Mouse (Mus musculus) 416B (cell line): ENCODE results near the gene Gm49486.

Source experiments
- DNase-seq: peaks from one replicate; pipeline ENCODE4 v3.0.0; 2011; ENCODE audit warnings: low read depth

Gene Gm49486

GRCm38 (mm10) chr15:79270317-79271123 lies 41.3 kb downstream of the Gm49486 start:
- peak; percentile 89 for DNase-seq

GRCm38 (mm10) chr15:79271124-79271746 lies 42.0 kb downstream of the Gm49486 start:
- peak; percentile 71 for DNase-seq

GRCm38 (mm10) chr15:79273020-79273419 lies 43.8 kb downstream of the Gm49486 start:
- DNase-seq: no peak

DNA sequence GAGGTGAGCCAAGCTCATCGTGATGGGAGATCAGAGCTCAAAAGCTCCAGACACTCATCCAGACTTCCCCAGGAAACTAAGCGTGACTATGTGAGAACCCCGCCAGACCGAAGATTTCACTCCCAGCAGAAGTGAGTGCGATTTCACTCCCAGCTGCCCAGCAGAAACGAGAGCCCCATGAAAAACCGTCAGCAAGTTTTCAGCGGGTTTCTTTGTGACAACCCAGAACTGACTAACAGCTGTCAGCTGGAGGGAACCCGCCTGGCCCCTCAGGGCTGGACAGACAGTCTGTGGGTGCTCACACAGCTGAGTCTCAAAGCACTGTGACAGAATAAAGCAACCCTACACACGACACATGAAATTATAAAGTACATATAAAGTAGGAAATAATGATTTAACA lies 48.5 kb downstream of the Gm49486 start:
- DNase-seq: peak; percentile 7

GRCm38 (mm10) chr15:79280209-79280608 lies 51.0 kb downstream of the Gm49486 start:
- DNase-seq: peak; percentile 64

GRCm38 (mm10) chr15:79280850-79281249 lies 51.7 kb downstream of the Gm49486 start:
- peak; percentile 52 for DNase-seq

GRCm38 (mm10) chr15:79281389-79281788 lies 52.2 kb downstream of the Gm49486 start:
- DNase-seq: peak; percentile 75

GRCm38 (mm10) chr15:79282434-79282833 lies 53.2 kb downstream of the Gm49486 start:
- DNase-seq: no peak

GRCm38 (mm10) chr15:79283371-79283770 lies 54.2 kb downstream of the Gm49486 start:
- no peak for DNase-seq

DNA sequence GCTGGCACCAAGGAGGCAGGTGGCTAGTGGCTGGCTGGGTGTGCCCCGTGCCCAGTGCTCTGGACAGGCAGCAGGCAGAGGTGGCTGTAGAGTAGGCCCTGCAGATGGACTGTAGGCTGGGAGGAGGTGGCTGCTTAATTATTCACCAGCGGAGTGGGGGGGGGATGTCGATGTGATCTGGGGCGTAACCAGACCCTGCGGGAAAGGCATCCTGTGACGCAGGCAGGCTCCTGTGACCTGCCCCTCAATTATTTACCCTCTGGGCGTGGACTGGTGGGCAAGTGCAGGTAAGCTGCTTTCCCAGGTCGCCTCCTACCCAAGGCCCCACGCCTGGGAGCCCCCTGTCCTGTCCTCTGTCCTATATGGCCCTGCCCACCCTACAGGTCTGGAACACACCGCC lies 56.2 kb downstream of the Gm49486 start, which contains the start of gene Baiap2l2:
Gene Baiap2l2, minus strand, starts transcription at position 139 of the 400 bp plus-strand sequence.
- DNase-seq: no peak

GRCm38 (mm10) chr15:79286141-79286540 lies 57.0 kb downstream of the Gm49486 start:
- no peak for DNase-seq

DNA sequence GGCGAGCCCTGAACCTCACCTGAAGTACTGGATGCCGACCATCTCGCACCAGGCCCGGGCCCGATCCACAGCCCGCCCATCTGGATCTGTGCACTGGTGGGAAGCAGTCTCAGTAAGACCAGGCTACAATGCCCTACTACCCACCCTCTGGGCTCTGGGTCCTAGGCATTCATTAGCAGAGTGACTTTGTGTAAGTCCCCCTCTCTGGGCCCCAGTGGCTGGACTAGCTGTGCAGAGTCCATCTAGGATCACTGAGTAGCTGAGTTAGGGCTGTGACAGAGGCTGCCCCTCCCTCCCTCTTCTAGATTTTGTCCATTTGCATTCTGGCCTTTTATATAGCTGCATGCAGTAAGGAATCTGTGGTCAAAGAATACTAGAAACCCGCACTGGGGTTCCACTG lies 57.9 kb downstream of the Gm49486 start:
- DNase-seq: no peak

DNA sequence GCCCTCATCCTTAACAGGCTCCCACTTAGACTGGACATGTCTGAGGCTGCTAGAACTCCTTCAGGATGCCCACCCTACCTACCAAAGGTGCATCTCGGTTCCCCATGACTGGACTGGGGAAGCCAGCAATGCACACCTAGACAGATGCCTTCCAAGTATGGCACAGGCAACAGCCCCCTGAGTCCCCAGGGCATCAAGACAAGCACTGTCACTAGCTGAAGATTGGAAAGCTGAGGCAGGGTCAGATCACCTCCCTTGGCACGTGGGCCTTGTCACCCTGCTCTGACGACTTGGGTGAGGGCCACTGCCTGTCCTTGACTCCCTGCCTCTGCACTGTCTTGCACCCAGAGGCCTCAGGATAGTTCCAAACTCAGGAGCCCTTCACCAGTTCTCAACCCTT lies 59.2 kb downstream of the Gm49486 start:
- no peak for DNase-seq

- DNase-seq: no peak
These were observed 60.2 kb downstream of the Gm49486 start for GRCm38 (mm10) chr15:79289441-79289840.

DNA sequence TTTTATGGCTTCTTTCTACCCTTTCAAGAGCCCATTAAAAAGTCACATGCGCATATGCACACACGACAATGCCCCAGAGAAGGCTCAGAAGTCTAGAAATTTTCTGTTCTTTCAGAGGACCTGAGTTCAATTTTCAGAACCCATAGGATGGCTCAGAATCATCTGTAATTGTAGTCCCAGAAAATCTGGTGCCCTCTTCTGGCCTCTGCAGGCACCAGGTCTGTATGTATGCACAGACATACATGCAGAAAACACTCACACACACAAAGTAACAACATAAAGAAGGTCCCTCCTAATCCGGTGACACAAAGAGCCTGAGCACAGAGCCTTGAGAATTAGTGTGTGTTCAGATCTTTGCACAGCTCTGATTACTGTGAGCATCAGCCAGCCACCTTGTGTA lies 61.1 kb downstream of the Gm49486 start:
- no peak for DNase-seq

DNA sequence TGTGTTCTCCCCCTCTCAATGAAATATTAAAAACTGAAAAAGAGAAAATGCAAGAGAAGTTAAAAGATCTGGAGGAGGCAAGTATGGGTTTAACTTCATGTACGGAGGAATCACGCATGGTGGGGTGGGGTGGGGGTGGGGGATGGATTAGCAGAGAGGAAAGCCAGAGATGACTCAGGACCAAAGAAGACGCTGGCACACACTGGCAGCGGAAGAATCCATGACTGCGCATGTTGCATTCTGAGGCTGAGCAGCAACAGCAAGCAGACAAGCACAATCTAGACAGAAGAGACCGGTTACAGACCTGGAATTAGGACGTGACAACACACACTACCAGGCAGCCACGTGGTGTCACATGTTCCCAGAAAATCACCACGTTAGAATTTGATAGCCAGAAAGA lies 63.6 kb downstream of the Gm49486 start:
- no peak for DNase-seq

- no peak for DNase-seq
These were observed 69.4 kb downstream of the Gm49486 start for GRCm38 (mm10) chr15:79298553-79298952.

DNA sequence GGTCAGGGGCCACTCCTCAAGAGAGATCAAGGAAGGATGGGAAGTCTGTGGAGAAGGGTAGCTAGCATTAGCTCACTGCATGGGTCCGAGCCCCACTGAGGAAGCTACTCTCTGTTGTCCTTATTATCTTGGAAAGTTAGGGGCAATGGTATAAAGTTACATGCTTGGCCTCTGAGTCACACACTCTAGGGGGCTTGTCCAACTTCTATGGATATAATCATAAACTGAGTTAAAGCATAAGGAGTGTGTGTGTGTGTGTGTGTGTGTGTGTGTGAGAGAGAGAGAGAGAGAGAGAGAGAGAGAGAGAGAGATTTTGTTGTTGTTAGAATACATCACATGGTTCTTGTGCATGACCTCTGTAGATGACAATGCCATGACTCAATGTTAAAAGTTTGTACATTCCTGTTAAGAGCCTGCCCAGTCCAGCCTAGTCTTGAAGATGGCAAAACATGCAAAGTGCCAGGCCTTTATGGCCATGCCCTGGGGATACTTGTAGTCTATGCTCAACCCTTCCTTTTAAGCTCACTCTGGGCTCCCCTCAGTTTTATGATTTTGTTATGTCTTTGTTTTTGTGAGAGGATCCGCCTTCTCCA lies 70.5 kb downstream of the Gm49486 start:
- no peak for DNase-seq

DNA sequence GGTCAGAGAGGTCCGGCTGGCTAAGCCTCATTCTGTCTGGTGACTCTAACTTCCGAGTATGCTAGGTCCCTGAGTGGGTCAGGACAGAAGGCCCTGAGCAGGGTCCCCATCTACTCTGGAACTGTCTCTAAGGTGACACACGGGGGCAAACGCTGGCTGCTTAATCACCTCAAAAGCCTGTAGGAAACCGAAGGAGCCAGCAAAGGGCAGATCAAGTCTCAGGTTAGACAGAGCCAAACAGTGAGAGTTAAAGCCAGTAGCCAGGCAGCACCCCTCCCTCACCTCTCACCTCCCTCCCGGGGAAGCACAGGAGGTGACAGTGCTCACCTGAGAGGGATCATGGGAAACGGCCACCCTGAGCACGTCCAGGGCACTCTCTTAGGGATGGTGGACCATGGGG lies 74.5 kb downstream of the Gm49486 start:
- DNase-seq: no peak

DNA sequence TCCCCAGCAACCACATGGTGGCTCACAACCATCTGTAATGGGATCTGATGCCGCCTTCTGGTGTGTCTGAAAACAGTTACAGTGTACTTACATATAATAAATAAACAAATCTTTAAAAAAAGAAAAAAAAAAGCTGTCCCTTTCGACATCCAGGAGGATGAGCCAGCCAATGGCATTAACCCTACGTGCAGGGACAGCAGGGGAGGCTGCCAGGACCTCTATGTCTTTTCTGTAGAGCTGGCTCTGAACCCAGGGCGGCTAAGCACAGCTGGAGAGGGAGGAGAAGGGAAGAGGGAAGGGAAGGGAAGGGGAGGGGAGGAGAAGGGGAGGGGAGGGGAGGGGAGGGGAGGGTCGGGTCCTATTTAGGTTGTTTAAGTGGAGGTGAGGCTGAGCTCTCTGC lies 75.6 kb downstream of the Gm49486 start:
- no peak for DNase-seq

DNA sequence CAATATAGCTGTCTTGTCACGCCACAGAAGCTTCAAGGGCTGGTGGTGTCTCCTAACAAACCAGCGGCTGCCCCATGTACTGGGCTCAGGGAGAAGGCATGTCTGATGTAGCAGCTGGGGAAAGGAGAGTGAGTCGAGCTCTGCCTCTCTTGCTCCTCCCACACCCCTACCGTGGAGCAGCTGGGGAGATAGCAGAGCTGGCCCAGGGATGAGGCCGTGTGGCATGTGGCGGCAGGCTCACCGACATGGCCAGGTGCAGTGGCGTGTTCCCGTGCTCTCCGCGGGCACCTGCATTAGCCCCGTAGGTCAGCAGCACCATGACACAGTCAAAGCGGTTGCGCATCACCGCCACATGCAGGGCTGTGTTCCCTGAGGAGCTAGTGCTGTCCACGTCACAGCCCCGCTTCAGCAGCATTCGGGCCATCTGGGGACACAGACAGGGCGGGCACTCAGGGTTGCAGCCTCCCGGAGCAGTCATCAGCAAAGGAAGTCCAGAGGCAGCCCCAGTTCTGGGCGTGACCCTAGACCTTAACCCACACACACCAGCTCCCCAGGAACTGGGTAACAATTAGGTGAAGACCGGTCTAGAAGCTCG lies 76.9 kb downstream of the Gm49486 start:
- no peak for DNase-seq
